Mouse (Mus musculus): ENCODE measurements around the gene Sept9.

The Sept9 gene

GRCm38 (mm10) chr11:117390774-117391534 is 191.5 kb downstream of the Sept9 start:
- DNase-seq, result no peak

- no peak for DNase-seq
Measured at GRCm38 (mm10) chr11:117392251-117392650, 192.8 kb downstream of the Sept9 start.

GRCm38 (mm10) chr11:117393715-117394114 is 194.3 kb downstream of the Sept9 start:
- DNase-seq, result no peak

GRCm38 (mm10) chr11:117394230-117395137 is 195.0 kb downstream of the Sept9 start:
- DNase-seq, result peak; percentile 80

GRCm38 (mm10) chr11:117395228-117395627 is 195.8 kb downstream of the Sept9 start:
- DNase-seq, result no peak

GRCm38 (mm10) chr11:117396929-117397328 is 197.5 kb downstream of the Sept9 start:
- no peak for DNase-seq

GRCm38 (mm10) chr11:117397755-117398154 is 198.3 kb downstream of the Sept9 start:
- no peak for DNase-seq

- DNase-seq, result no peak
Measured at GRCm38 (mm10) chr11:117398191-117398590, 198.7 kb downstream of the Sept9 start.

- no peak for DNase-seq
Measured at GRCm38 (mm10) chr11:117401583-117402367, 202.3 kb downstream of the Sept9 start.

GRCm38 (mm10) chr11:117402550-117402949 is 203.1 kb downstream of the Sept9 start:
- no peak for DNase-seq

- DNase-seq, result no peak
Measured at GRCm38 (mm10) chr11:117403073-117403472, 203.6 kb downstream of the Sept9 start.

GRCm38 (mm10) chr11:117403781-117404180 is 204.3 kb downstream of the Sept9 start:
- no peak for DNase-seq

- DNase-seq, result no peak
Measured at GRCm38 (mm10) chr11:117406711-117407110, 207.2 kb downstream of the Sept9 start.

GRCm38 (mm10) chr11:117407196-117407595 is 207.7 kb downstream of the Sept9 start:
- DNase-seq, result no peak

- peak; percentile 76 for DNase-seq
Measured at GRCm38 (mm10) chr11:117407651-117408441, 208.4 kb downstream of the Sept9 start.

- DNase-seq, result peak; percentile 21
Measured at GRCm38 (mm10) chr11:117408442-117409031, 209.1 kb downstream of the Sept9 start.

GRCm38 (mm10) chr11:117409331-117409730 is 209.9 kb downstream of the Sept9 start:
- DNase-seq, result peak; percentile 40

GRCm38 (mm10) chr11:117410059-117410458 is 210.6 kb downstream of the Sept9 start:
- no peak for DNase-seq

- DNase-seq, result no peak
Measured at GRCm38 (mm10) chr11:117411663-117412062, 212.2 kb downstream of the Sept9 start.

All from right cerebral cortex, postnatal 25 days (tissue).